Mouse (Mus musculus): ENCODE data around the gene Urb2. TPM values are rescaled to one million over a fixed set of nuclear protein-coding genes. Genes with fewer than 3 reads are reported as not detected.

The Urb2 gene
- polyA plus RNA-seq (2017; shearing (Covaris generic)), result 12.8 TPM

DNA sequence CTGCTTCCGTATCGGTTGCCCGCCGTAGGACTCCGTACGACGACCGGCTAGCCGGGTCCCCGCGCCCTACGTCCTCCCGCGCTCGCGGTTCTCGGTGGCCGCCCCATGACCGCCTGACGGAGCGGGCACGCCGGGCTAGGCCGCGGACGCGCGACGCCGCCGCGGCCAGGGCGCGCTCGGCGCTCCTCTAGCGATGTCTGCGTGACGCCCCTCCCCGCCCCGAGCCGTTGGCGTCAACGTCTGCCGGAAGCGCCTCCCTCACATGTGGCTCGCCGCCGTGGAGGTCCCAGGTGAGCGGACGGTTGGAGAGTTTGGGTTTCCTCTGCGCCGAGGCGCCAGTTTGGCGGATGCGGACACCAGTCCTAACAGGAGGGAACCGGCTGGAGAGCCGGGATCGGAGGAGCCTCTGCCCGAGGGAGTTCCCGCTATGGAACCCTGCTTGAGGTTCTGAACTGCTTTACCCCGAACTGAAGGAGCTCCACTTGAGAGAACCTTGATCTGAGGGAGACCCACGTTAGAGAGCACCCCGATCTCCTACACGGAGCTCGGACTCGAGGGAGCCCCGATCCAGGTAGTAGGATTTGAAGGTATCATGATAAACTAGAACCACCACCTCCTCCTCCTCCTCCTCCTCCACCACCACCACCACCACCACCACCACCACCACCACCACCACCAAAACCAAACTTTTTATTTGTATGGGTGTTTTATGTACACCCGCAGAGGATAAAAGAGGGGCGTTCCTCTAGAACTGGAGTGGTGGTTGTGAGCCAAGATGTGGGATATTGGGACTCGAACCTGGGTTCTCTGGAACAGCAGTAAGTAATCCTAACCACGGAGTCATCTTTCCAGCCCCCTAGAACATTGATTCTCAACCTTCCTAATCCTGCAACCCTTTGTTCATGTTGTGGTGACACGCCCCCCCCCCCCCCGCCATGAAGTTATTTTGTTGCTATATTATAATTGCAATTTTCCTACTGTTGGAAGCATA is at the start of gene Urb2, which contains the start of gene Taf5l:
Gene Urb2, plus strand, starts transcription at position 272 of the 991 bp plus-strand sequence.
Gene Taf5l, minus strand, starts transcription at position 161 of the 991 bp plus-strand sequence.

DNA sequence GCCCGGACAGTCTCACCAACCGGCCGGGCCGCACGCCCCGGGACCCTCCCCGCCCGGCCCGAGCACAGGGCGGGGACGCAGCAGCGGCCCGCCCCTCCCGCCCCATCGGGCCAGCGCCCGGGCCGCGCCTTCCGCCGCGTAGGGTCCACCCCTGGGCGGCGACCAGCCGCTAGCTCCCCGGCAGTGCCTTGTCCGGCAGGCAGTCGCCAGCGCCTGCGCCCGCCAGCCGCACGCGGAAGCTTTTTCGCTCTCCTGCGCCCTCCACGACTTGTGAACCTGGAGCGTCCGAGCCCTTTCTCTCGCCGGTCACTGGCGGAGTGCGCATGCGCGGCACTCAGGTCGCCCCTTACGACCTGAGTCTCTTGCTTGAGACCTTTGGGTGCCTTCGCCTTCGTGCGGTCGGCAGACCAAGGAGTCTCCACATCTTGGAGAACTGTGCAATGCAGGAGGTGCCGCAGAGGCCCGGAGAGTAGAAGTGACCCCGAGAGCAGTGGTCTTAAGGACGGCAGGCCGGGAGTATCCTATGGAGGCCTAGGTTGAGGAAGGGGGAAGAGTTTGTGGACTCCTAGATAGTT is 38.4 kb upstream of the Urb2 start, which contains the start of gene Abcb10:
Gene Abcb10, minus strand, starts transcription at position 297 of the 575 bp plus-strand sequence.

Other genes starting within 250 kb of the Urb2 start
- gene Rab4a, start 215.5 kb upstream of the Urb2 start, polyA plus RNA-seq (2017; shearing (Covaris generic)), result 13.3 TPM
- gene Ccsap, start 161.3 kb upstream of the Urb2 start, polyA plus RNA-seq (2017; shearing (Covaris generic)), result 34.0 TPM
- 0.45 TPM for gene Acta1, start 126.8 kb upstream of the Urb2 start, polyA plus RNA-seq (2017; shearing (Covaris generic))
- gene Nup133, start 72.2 kb upstream of the Urb2 start, polyA plus RNA-seq (2017; shearing (Covaris generic)), result 21.9 TPM
- gene Abcb10, start 38.4 kb upstream of the Urb2 start, polyA plus RNA-seq (2017; shearing (Covaris generic)), result 1.2 TPM
- 111 TPM for gene Taf5l, start 111 bp upstream of the Urb2 start, polyA plus RNA-seq (2017; shearing (Covaris generic))
- 49.2 TPM for gene Galnt2, start 209.9 kb downstream of the Urb2 start, polyA plus RNA-seq (2017; shearing (Covaris generic))